Mouse (Mus musculus): ENCODE data around the gene Snapc4. TPM values are rescaled to one million over a fixed set of nuclear protein-coding genes. Genes with fewer than 3 reads are reported as not detected.

The Snapc4 gene
- 1 to 10 TPM; 5.8 to 5.9 TPM for total RNA-seq (2021)
- long read RNA-seq, experiment 1, partial matches to known transcripts, result 0 of 2 reads
- long read RNA-seq, experiment 1, other reads (novel, unspliced or antisense), result 2 of 2 reads
- long read RNA-seq, experiment 2, result 0 reads

GRCm38 (mm10) chr2:26380131-26380771 is at the start of gene Snapc4:
Gene Snapc4, minus strand, starts transcription at chr2:26380653.
- peak; percentile 87 to 89 for DNase-seq

- DNase-seq, result no peak
These were observed 49.4 kb upstream of the Snapc4 start for GRCm38 (mm10) chr2:26429851-26430250.

- no peak for DNase-seq
These were observed 44.1 kb upstream of the Snapc4 start for GRCm38 (mm10) chr2:26424541-26424940.

- DNase-seq, result no peak
These were observed 42.6 kb upstream of the Snapc4 start for GRCm38 (mm10) chr2:26423086-26423485.

- DNase-seq, result no peak
These were observed 41.5 kb upstream of the Snapc4 start for GRCm38 (mm10) chr2:26421969-26422368.

GRCm38 (mm10) chr2:26418120-26418519 is 37.7 kb upstream of the Snapc4 start:
- no peak for DNase-seq

- DNase-seq, result no peak
These were observed 36.6 kb upstream of the Snapc4 start for GRCm38 (mm10) chr2:26417066-26417465.

GRCm38 (mm10) chr2:26410931-26411411 is 30.5 kb upstream of the Snapc4 start:
- DNase-seq, result no peak

- DNase-seq, result no peak
These were observed 29.6 kb upstream of the Snapc4 start for GRCm38 (mm10) chr2:26410091-26410490.

GRCm38 (mm10) chr2:26409362-26409761 is 28.9 kb upstream of the Snapc4 start:
- DNase-seq, result no peak

GRCm38 (mm10) chr2:26408515-26409356 is 28.3 kb upstream of the Snapc4 start, which contains the start of gene Inpp5e:
Gene Inpp5e, minus strand, starts transcription at chr2:26409203.
- peak; percentile 97 to 99 for DNase-seq

GRCm38 (mm10) chr2:26403306-26403705 is 22.9 kb upstream of the Snapc4 start:
- no peak for DNase-seq

- no peak for DNase-seq
These were observed 21.8 kb upstream of the Snapc4 start for GRCm38 (mm10) chr2:26402265-26402664.

- DNase-seq, result no peak
These were observed 20.6 kb upstream of the Snapc4 start for GRCm38 (mm10) chr2:26401023-26401422.

GRCm38 (mm10) chr2:26400296-26400695 is 19.8 kb upstream of the Snapc4 start:
- DNase-seq, result no peak

- peak; percentile 63 to 78 for DNase-seq
These were observed 19.2 kb upstream of the Snapc4 start for GRCm38 (mm10) chr2:26399647-26400046.

GRCm38 (mm10) chr2:26398978-26399377 is 18.5 kb upstream of the Snapc4 start:
- peak in 1 of 2 experiments; percentile 35 for DNase-seq

GRCm38 (mm10) chr2:26391617-26392016 is 11.2 kb upstream of the Snapc4 start:
- no peak for DNase-seq

GRCm38 (mm10) chr2:26390954-26391353 is 10.5 kb upstream of the Snapc4 start:
- DNase-seq, result no peak

GRCm38 (mm10) chr2:26389154-26389690 is 8.8 kb upstream of the Snapc4 start, which contains the start of the genes Entr1 and Pmpca:
Gene Entr1, minus strand, starts transcription at chr2:26389316.
Gene Pmpca, plus strand, starts transcription at chr2:26389339.
- peak; percentile 87 to 88 for DNase-seq

GRCm38 (mm10) chr2:26388682-26389153 is 8.3 kb upstream of the Snapc4 start:
- DNase-seq, result no peak

- DNase-seq, result no peak
These were observed 7.3 kb upstream of the Snapc4 start for GRCm38 (mm10) chr2:26387713-26388112.

Data from heart, adult 18-20 months (tissue).